Mouse (Mus musculus) bone marrow, adult 2 months (tissue): ENCODE data around the gene Apof.

Source experiments
- CTCF ChIP-seq: fragments of 200-500 bp; IDR thresholded peaks from 2 replicates; pipeline ENCODE4 v1.5.1; 2011; ENCODE audit warnings: low read length, control low read depth; ENCODE audit not compliant: control insufficient read depth, insufficient read depth
- POLR2A ChIP-seq: fragments of 200-500 bp; IDR thresholded peaks from 2 replicates; pipeline ENCODE4 v1.6.1; 2011; ENCODE audit warnings: low read depth, mild to moderate bottlenecking, control low read depth, low read length, borderline replicate concordance; ENCODE audit not compliant: control insufficient read depth

GRCm38 (mm10) chr10:128221533-128222286 is 46.8 kb upstream of the Apof start:
- TF ChIP-seq POLR2A (no peak), CTCF (no peak)
